Mouse (Mus musculus) embryonic facial prominence, embryonic 13.5 days (tissue): ENCODE results near the gene C1ra. TPM values are rescaled to one million over a fixed set of nuclear protein-coding genes. Genes with fewer than 3 reads are reported as not detected.
"Not testable (repeated sequence)": the region's sequence is repeated elsewhere in the genome, so short reads cannot be mapped to it uniquely, and the experiment has no call there.

Experiments
- ATAC-seq: fragments of 200-750 bp; cut with Nextera tagmentation; 2 replicates; pipeline ENCODE4 v1.8.0; 2017; ENCODE audit warnings: low read depth; ENCODE audit not compliant: insufficient number of reproducible peaks, insufficient read depth, low FRiP score, low TSS enrichment
- H3K27ac ChIP-seq: fragments of 300-500 bp; sonication (generic); 2 replicates; pipeline ENCODE4 v1.5.1; 2015; ENCODE audit warnings: moderate library complexity, mild to moderate bottlenecking, inconsistent platforms
- H3K27me3 ChIP-seq: fragments of 300-500 bp; sonication (generic); 2 replicates; pipeline ENCODE4 v1.6.1; 2015; ENCODE audit warnings: mild to moderate bottlenecking, inconsistent platforms
- H3K36me3 ChIP-seq: fragments of 300-500 bp; sonication (generic); 2 replicates; pipeline ENCODE4 v1.6.1; 2015; ENCODE audit warnings: mild to moderate bottlenecking, inconsistent platforms
- H3K4me1 ChIP-seq: fragments of 300-500 bp; sonication (generic); 2 replicates; pipeline ENCODE4 v1.6.1; 2015; ENCODE audit warnings: inconsistent platforms
- H3K4me2 ChIP-seq: fragments of 300-500 bp; sonication (generic); 2 replicates; pipeline ENCODE4 v1.6.1; 2015; ENCODE audit warnings: moderate library complexity, mild to moderate bottlenecking, inconsistent platforms
- H3K4me3 ChIP-seq: fragments of 300-500 bp; sonication (generic); 2 replicates; pipeline ENCODE4 v1.5.1; 2015; ENCODE audit warnings: mild to moderate bottlenecking, inconsistent platforms
- H3K9ac ChIP-seq: fragments of 300-500 bp; sonication (generic); 2 replicates; pipeline ENCODE4 v1.6.1; 2015; ENCODE audit warnings: mild to moderate bottlenecking, inconsistent platforms
- H3K9me3 ChIP-seq: fragments of 300-500 bp; sonication (generic); 2 replicates; pipeline ENCODE4 v1.6.1; 2016; ENCODE audit warnings: inconsistent platforms
- WGBS: fragments of 180-500 bp; shearing (Covaris S2); methylation state at CpG from one replicate; pipeline ENCODE4 v1.1.7; 2015; ENCODE audit warnings: mixed read lengths; 5-methylcytosine and 5-hydroxymethylcytosine counted together
- polyA plus RNA-seq: library from polyadenylated mRNA; unstranded; fragments of >200 nt; fragmentation: Nextera tagmentation; extraction: Ambion mirVana; gene quantifications from 2 replicates; pipeline ENCODE4 v1.2.1, GENCODE M21; 2015

C1ra gene
- polyA plus RNA-seq, 1 experiment from 2014 or later, result 2.8 TPM

DNA sequence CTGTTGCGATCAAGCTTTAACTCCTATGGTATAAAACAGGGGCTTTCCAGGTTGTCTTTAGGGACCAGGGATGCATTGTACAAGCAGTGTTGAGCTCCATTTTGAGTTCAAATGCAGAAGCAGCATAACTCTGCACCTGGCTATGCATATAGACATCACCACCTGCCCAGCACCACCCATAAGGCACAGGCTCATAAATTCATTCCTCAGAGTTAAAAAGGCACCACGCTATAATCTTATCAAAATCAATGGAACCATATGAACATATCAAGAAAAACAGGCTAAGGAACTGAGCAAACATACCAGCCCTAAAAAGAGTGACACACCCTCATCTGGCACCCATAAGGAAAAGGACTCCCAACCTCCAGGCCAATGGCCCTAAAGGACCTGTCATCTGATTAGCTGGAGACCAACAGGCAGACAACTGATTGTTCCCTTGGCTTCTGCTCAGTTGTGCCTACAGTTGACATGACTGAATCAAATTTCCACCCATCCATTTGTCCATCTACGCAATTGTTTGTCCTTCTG, 36.9 kb downstream of the C1ra start:
- Histone ChIP-seq H3K4me3 (no peak overlapping the region), H3K27ac (no peak overlapping the region), H3K27me3 (no peaks in the 10 kb centered on the region), H3K36me3 (no peaks in the 10 kb centered on the region), H3K4me1 (no peaks in the 10 kb centered on the region), H3K9me3 (peaks cover 4% of the 10 kb centered on the region; the same call in 1 of the 2 replicates), H3K9ac (no peak overlapping the region), H3K4me2 (no peak overlapping the region)
- ATAC-seq, result no peak
- WGBS, result 93% methylated on average over 3 of the region's 3 CpGs

DNA sequence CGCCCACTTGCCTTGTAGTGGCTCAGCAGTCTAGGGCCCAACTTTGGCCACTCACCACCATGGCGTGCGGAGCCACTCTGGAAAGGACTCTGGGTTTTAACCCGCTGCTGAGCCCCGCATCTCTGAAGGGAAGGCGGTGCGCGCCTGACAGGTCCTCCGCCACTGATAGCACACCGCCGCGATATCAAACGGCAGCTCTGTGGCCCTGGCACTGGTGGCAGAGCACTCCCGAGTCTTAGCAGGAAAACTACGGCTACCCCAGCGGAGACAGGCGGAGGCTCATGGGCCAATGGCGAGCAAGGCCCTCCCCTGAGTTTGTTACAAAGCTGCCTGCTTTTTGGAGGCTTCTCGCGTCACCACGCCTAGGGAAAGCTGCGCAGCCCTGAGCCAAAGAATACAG, 40.6 kb downstream of the C1ra start:
- ATAC-seq, result no peak
- 70% methylated on average over 22 of the region's 22 CpGs for WGBS
- no peak overlapping the region for H3K4me2 ChIP-seq
- H3K4me3 ChIP-seq, result no peak overlapping the region
- H3K9me3 ChIP-seq, result peaks cover 4% of the 10 kb centered on the region; the same call in 1 of the 2 replicates
- no peaks in the 10 kb centered on the region for H3K36me3 ChIP-seq
- H3K27me3 ChIP-seq, result no peaks in the 10 kb centered on the region
- H3K9ac ChIP-seq, result no peak overlapping the region
- H3K4me1 ChIP-seq, result no peaks in the 10 kb centered on the region
- no peak overlapping the region for H3K27ac ChIP-seq

DNA sequence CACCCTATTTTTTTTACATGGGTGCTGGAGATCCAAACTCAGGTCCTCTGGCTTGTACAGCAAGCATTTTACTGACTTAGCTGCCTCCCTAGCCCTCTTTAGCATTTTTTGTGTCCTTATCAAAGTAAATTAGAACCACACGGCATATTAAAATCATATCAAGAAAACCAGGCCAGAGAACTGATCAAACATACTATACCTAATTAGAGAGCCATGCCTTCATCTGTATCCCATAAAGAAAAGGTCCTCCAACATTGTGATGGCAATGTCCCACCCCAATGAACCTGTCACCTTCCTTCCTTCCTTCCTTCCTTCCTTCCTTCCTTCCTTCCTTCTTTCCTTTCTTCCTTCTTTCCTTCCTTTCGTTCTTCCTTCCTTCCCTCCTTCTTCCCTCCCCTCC, 43.8 kb downstream of the C1ra start:
- not testable (repeated sequence) for H3K4me2 ChIP-seq, H3K9me3 ChIP-seq, H3K9ac ChIP-seq, H3K36me3 ChIP-seq, H3K27ac ChIP-seq, ATAC-seq, H3K27me3 ChIP-seq, H3K4me1 ChIP-seq, H3K4me3 ChIP-seq
- 66% methylated on average over 2 of the region's 2 CpGs for WGBS

DNA sequence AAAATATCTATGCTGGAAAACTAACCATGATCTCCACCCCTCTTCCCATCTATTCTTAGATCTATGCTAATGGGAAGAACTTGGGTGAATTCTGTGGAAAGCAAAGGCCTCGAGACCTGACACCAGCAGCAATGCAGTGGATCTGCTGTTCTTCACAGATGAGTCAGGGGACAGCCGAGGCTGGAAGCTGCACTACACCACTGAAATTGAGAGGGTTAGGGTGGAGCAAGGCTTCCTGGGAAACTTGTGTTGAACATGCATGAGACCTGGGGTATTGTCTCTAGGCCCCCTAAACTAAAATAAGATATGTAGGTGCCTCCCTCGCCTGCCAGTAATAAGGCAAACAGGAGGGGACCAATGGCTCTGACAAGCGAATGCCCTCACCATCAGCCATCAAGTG, 49.0 kb downstream of the C1ra start:
- WGBS, result 85% methylated on average over 4 of the region's 4 CpGs
- not testable (repeated sequence) for ATAC-seq, H3K27ac ChIP-seq, H3K27me3 ChIP-seq, H3K9me3 ChIP-seq, H3K4me3 ChIP-seq, H3K4me2 ChIP-seq, H3K9ac ChIP-seq, H3K36me3 ChIP-seq, H3K4me1 ChIP-seq

DNA sequence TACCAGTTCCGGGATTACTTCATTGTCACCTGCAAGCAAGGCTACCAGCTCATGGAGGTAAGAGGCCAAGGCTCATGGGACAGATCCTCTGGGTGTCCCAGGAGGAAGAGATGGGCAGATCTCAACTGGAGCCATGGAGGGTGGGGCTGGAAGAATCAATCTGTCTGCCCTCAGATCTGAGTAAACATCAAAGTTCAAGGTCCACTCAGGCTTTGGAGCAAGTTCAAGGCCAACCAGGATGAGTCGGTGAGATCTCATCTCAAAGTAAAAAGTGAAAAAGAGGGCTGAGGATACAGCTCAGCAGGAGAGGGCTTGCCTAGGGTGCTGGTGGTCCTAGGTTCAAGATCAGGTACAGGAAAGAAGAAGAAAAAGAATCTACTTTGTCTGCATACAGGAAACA, 49.4 kb downstream of the C1ra start:
- H3K36me3 ChIP-seq, ATAC-seq, H3K4me1 ChIP-seq, H3K9me3 ChIP-seq, H3K4me2 ChIP-seq, H3K4me3 ChIP-seq, H3K9ac ChIP-seq, H3K27me3 ChIP-seq, H3K27ac ChIP-seq: not testable (repeated sequence)
- 98% methylated on average over 2 of the region's 2 CpGs for WGBS

DNA sequence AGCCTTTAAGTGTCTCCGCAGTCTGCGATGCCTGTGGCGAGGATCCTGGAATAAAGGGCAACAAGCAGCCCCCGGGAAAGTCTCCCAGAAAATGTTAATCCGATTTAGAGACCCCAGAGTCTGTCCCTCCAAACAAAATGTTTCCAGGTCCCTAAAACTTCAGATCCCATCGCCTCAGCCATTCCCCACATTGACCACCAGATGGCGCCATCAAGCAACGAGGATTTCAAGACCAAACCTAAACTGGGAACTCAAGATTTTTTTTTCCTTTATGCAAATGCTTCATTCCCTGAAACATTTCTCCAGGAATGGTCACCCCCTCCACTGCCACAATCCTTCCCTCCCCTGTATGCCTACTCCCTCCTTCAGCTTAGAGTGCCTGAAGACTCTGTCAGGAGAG, 57.8 kb downstream of the C1ra start, which contains the start of gene C1rb:
C1rb (plus strand) TSS at position 269 of the 400 bp plus-strand sequence.
- no peak within 1 kb of the TSS for H3K27ac ChIP-seq
- no peaks in the 10 kb centered on the region for H3K36me3 ChIP-seq
- WGBS, result 4% methylated on average over 8 of the region's 8 CpGs
- H3K4me2 ChIP-seq, result peak within 1 kb of the TSS; percentile 32; the same call in 1 of the 2 replicates
- H3K4me3 ChIP-seq, result no peak within 1 kb of the TSS
- 0 out of 2 replicates have a peak, but pooled peaks cover 4% of the 10 kb centered on the region for H3K27me3 ChIP-seq
- no peak for ATAC-seq
- no peaks in the 10 kb centered on the region for H3K4me1 ChIP-seq
- 0 out of 2 replicates have a peak within 1 kb of the TSS, but pooled peaks have one; percentile 27 for H3K9ac ChIP-seq
- H3K9me3 ChIP-seq, result no peaks in the 10 kb centered on the region

Other genes with a start within 250 kb of the C1ra start
- 0.07 and 0.15 TPM in 2 replicates for gene Cd163, start 207.7 kb upstream of the C1ra start, polyA plus RNA-seq
- 47.5 and 54.0 TPM in 2 replicates for gene Pex5, start 97.3 kb upstream of the C1ra start, polyA plus RNA-seq
- gene Clstn3, start 47.6 kb upstream of the C1ra start, polyA plus RNA-seq, result 11.6 and 11.7 TPM in 2 replicates
- gene C1rl, start 19.3 kb upstream of the C1ra start, polyA plus RNA-seq, result 0.72 and 0.94 TPM in 2 replicates
- 1.7 and 3.6 TPM in 2 replicates for gene C1s1, start 30.0 kb downstream of the C1ra start, polyA plus RNA-seq
- not detected in 2 replicates for gene C1rb, start 57.9 kb downstream of the C1ra start, polyA plus RNA-seq
- not detected in 2 replicates for gene C1s2, start 123.7 kb downstream of the C1ra start, polyA plus RNA-seq
- gene Lpcat3, start 150.6 kb downstream of the C1ra start, polyA plus RNA-seq, result 52.0 and 59.3 TPM in 2 replicates
- 199 and 214 TPM in 2 replicates for gene Emg1, start 199.8 kb downstream of the C1ra start, polyA plus RNA-seq
- 337 and 351 TPM in 2 replicates for gene Phb2, start 199.9 kb downstream of the C1ra start, polyA plus RNA-seq
- gene Ptpn6, start 226.3 kb downstream of the C1ra start, polyA plus RNA-seq, result 9.2 and 13.9 TPM in 2 replicates
- gene Grcc10, start 229.0 kb downstream of the C1ra start, polyA plus RNA-seq, result 487 and 605 TPM in 2 replicates
- gene Gm45234, start 243.6 kb downstream of the C1ra start, polyA plus RNA-seq, result 0.33 TPM in 1 of 2 replicates, not detected in the other
- gene Atn1, start 244.1 kb downstream of the C1ra start, polyA plus RNA-seq, result 22.1 and 22.2 TPM in 2 replicates